Mouse (Mus musculus): ENCODE measurements around the gene Lemd2. TPM values are rescaled to one million over a fixed set of nuclear protein-coding genes. Genes with fewer than 3 reads are reported as not detected.
A peak's percentile ranks its signal among the peaks of the same experiment; 100 is the strongest.
"Not testable (repeated sequence)": the region's sequence is repeated elsewhere in the genome, so short reads cannot be mapped to it uniquely, and the experiment has no call there.

The Lemd2 gene
- total RNA-seq (2021), result 10 to 100 TPM; 35.3 to 36.4 TPM

DNA sequence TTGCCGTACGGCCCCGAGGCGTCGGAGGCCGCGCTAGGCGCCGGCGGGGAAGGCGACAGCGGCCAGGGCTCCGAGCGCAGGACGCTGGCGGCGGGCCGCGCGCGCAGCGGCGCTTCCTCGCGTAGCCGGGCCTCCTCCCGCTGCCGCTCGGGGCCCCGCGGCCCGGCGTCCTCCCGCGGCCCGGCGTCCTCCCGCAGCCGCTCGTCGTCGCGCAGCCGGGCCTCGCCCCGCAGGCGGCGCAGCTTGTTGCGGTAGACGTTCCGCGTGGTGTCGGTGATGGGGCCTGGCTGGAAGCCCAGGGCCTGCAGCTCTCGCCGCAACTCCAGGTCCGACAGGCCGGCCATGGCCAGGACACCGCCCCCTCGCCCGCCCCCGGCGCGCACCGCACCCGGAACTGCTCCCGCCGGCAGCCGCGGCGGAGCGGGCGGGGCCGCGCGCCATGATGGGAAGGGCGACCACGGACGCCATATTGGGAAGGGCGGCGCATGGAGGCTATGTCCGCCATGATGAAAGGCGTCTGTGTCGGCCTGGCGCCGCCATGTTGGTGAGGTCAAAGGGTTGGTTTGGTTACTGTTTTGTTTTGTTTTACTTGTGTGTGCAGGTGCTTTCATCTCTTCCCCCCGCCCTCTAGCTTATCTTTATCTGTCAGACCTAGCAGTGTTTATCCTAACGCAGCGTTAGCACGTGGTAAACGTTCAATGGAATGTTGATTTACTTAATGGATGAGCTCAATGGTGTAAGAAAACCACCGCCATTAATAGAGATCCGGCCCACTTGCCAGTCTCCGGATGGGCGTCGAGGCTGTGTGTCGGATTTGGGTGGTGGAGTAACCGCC lies at the start of gene Lemd2:
Gene Lemd2, minus strand, starts transcription at position 395 of the 835 bp plus-strand sequence.
- peak; percentile 97 for DNase-seq

- DNase-seq, result no peak
Measured at GRCm38 (mm10) chr17:27251150-27251549, 46.9 kb upstream of the Lemd2 start.

DNA sequence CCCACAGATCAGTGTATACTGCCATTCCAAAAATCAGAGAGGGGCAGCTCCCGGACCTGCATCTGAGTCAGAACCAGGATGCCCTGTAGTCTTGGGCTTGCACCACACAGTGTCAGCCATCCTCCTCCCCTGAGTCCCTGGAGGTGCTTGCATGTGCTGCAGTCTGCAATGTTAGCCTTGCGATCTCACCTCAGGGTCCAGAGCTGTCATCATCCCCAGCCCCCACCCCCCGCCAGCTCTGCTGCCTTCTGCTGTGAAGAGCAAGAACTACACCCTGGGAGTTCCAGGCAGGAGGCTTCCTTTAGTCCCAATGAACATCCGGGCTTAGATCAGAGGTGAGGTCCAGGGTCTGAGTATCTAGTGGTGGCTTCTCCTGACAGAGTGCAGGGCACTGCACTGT lies 46.2 kb upstream of the Lemd2 start:
- DNase-seq, result no peak

DNA sequence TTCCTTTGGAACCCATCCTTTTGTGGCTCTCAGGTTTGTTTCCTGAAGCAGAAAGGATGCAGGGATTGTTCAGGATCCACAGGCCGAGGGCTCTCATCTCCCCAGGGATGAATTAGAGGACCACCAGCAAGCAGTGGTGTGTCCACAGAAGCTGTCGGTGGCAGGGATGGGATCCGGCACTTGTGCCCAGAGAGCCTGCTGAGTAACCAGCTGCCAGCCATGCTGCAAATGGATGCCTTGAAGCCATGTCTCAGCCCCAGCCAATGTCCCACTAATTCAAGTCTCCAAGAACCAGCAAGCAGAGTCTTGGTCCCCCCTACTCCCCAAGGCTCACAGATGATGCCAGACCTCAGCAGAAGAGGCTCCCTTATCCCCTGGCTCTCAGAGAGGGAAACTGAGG lies 44.8 kb upstream of the Lemd2 start:
- DNase-seq, result no peak

DNA sequence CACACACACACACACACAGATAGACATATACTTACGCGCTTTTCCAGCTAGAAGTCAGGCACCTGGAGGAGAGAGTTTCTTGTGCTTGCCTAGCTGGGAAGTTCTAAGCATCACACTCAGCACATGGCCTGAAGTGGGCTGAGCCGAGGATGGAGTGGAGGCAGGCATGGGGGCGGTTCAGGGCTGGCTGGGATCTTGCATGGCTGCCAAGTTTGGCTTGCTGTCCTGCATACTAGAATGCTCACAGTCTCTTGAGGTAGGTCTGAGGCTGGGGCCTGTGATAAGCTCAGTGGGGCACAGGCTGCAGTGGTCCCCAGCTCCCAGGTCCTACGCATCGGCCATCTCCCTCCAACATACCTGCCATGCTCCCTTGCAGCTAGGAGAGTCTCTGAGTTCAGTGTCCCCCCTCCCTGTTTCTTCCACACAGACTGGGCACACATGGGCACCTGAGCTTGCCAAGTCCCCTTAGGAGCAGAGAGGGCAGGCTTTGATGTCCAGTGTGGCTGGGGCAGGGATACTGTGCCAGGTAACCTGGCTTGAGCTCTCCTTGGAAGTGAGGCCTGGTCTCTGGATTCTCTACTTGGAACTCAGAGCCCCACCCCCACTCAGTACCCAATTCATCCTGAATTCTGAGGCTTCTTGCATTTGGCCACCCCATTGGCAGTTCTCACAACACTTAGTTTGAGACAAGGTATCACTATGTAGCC lies 43.6 kb upstream of the Lemd2 start:
- DNase-seq, result no peak

- peak; percentile 69 for DNase-seq
Measured at GRCm38 (mm10) chr17:27245851-27246381, 41.6 kb upstream of the Lemd2 start.

DNA sequence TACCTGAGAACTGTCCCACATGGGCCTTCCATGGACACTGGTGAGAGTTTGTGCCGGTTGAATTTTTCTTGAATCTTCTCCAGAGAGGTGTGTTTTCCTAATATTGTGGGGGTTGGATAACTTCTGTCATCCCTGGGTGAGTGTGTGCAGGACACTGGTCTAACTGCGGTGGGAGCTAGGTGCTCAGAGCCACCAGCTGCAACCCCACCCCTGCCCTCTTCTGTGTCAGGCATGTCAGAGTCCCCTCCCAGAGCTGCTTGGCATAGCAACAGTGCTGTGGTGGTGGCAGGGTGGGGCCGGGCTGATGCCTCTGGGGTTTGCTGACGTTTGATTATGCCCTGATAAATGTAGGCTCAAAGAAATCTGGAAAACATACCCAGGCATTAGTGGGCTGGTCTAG lies 40.6 kb upstream of the Lemd2 start:
- no peak for DNase-seq

- DNase-seq, result peak; percentile 85
Measured at GRCm38 (mm10) chr17:27242194-27243189, 38.2 kb upstream of the Lemd2 start.

GRCm38 (mm10) chr17:27240556-27241457 lies 36.5 kb upstream of the Lemd2 start:
- DNase-seq, result peak; percentile 91

DNA sequence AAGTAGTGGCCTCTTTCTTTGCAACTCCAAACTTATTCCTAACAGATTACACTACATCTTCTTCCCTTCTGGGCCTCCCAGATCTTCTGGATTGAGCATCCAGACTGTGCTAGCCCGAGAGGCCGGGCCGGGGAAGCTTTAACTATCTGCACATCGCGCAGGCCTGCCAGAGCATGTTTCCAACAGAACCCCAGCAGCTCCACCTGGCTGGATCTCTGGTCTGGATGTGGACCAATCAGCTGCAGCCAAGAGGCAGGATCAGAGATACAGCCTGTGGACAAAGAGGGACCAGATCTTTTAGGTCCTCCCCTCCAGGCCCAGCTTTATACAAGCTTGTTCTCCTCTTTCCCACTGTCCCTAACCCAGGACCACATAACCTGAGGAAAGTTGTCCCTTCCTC lies 35.7 kb upstream of the Lemd2 start:
- DNase-seq, result no peak

GRCm38 (mm10) chr17:27238637-27239036 lies 34.4 kb upstream of the Lemd2 start:
- DNase-seq, result no peak

- DNase-seq, result no peak
Measured at GRCm38 (mm10) chr17:27237731-27238130, 33.5 kb upstream of the Lemd2 start.

DNA sequence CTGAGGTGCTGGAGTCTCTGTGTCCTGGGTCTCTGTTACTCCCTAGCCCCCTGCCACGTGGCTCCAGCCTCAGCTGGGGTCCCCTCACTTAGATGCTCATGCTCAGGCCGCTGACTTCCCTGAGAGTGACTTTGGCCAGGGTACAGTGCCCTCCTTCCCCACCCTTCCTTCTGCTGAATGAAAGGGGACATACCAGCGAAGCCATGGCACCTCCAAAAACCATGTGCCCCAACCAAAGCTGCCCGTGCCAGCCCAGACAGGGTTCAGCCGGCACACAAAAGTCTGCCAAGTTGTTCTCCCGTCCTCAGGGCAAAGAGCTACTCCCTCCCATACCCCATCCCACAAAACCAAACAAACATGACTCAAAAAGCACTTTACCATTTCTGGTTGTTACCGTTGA lies 29.0 kb upstream of the Lemd2 start:
- no peak for DNase-seq

GRCm38 (mm10) chr17:27232176-27232575 lies 27.9 kb upstream of the Lemd2 start:
- DNase-seq, result no peak

DNA sequence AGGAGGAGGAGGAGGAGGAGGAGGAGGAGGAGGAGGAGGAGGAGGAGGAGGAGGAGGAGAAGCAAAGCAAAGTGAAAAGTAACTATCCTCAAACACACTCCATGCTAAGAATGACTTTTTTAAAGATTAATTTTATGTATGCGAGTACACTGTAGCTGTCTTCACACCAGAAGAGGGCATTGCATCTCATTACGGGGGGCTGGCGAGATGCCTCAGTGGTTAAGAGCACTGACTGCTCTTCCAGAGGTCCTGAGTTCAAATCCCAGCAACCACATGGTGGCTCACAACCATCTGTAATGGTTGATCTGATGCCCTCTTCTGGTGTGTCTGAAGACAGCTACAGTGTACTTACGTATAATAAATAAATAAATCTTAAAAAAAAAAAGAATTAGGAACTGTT lies 27.3 kb upstream of the Lemd2 start:
- DNase-seq, result not testable (repeated sequence)

- DNase-seq, result no peak
Measured at GRCm38 (mm10) chr17:27231146-27231503, 26.9 kb upstream of the Lemd2 start.

- DNase-seq, result no peak
Measured at GRCm38 (mm10) chr17:27230455-27231145, 26.3 kb upstream of the Lemd2 start.

GRCm38 (mm10) chr17:27229710-27230454 lies 25.6 kb upstream of the Lemd2 start:
- DNase-seq, result no peak

- DNase-seq, result peak; percentile 92
Measured at GRCm38 (mm10) chr17:27228216-27228915, 24.1 kb upstream of the Lemd2 start.

Measured in heart, postnatal 4 days (tissue).